Comparison of ENCODE assay signal across 19 mouse cellular contexts in the genomic region with DNA sequence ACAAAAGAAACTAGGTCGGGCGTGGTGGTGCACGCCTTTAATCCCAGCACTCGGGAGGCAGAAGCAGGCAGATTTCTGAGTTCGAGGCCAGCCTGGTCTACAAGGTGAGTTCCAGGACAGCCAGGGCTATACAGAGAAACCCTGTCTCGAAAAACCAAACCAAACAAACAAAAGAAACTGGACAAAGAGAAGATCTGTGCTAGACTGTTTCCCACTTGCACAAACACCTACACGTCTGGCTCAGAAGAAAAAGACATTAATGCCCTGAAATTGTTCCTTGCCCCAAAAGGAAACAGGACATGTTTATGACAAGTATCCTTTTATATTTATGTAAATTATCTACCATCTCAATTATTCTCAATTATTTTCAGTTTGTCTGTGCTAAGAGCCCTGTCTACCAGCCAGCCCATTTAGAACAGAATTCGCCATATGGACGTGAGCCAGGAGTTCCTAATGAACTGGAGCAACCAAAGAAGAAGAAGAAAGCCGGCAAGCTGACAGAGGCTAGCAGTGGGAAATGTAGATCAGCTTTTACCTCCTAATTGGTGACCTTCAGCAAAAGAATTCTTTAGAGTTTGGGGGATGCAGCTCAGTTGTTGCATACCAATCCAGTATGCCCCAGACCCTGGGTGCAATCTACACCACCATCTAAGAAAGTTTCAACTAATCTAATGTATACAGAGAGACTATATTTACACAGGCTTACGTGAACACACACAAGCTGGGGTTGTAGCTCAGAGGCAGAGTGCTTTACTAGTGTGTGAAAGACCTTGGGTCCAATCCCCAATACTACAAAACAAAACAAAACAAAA. TPM values are rescaled to one million over a fixed set of nuclear protein-coding genes. Genes with fewer than 3 reads are reported as not detected.
A peak's percentile ranks its signal among the peaks of the same experiment; 100 is the strongest.
DNase-seq lines count a peak whose midpoint lies in the region; ATAC-seq and TF ChIP-seq lines count a peak whose summit lies in the region.
"Had no signal": no experiment of that assay in that cellular context is flagged by ENCODE, and none has a peak within 500 bp of the region (broad histone marks: within the 10 kb centered on the region; RNA-seq: fewer than 3 reads in every experiment).

No protein-coding gene starts in this region.

- H3K27ac ChIP-seq in lung, embryonic 14.5 days (ENCODE audit: low read depth), result no peak overlapping the region
- H3K27ac ChIP-seq in forebrain, embryonic 16.5 days (ENCODE audit: low read length), result peak overlapping the region; percentile 12
- H3K27ac ChIP-seq in thymus, adult 2 months (ENCODE audit: control insufficient read depth, insufficient read depth, low read length), result no peak overlapping the region
- H3K27ac ChIP-seq: embryonic facial prominence, embryonic 13.5 days; heart, embryonic 13.5 days; limb, embryonic 12.5 days; neural tube, embryonic 15.5 days; stomach, embryonic 15.5 days had no signal

- H3K9ac ChIP-seq in lung, embryonic 14.5 days, result no peak overlapping the region
- H3K9ac ChIP-seq in forebrain, embryonic 16.5 days (replicated peaks; ENCODE audit: low read depth, low read length), result no peak overlapping the region
- H3K9ac ChIP-seq: embryonic facial prominence, embryonic 13.5 days; heart, embryonic 13.5 days; limb, embryonic 12.5 days; liver, postnatal 0 days; neural tube, embryonic 15.5 days; stomach, embryonic 15.5 days had no signal

- no peaks in the 10 kb centered on the region for H3K9me3 ChIP-seq in lung, embryonic 14.5 days (ENCODE audit: low read depth, low read length)
- H3K9me3 ChIP-seq in forebrain, embryonic 16.5 days (ENCODE audit: control insufficient read depth, low read length), result no peaks in the 10 kb centered on the region
- H3K9me3 ChIP-seq: embryonic facial prominence, embryonic 13.5 days; heart, embryonic 13.5 days; limb, embryonic 12.5 days; neural tube, embryonic 15.5 days; stomach, embryonic 15.5 days had no signal

- no peak for TF ChIP-seq CTCF in lung, embryonic 14.5 days (IDR thresholded peaks at IDR 0.05; ENCODE audit: low read depth)
- no peak for TF ChIP-seq CTCF in thymus, adult 2 months (IDR thresholded peaks at IDR 0.05; ENCODE audit: borderline replicate concordance, control insufficient read depth, extremely low read depth, insufficient read depth, low read length, poor library complexity)

- WGBS in lung, embryonic 14.5 days, result 71% methylated on average over 11 of the region's 11 CpGs
- WGBS in forebrain, embryonic 16.5 days, result 39% methylated on average over 11 of the region's 11 CpGs
- WGBS in thymus, adult 2 months, result 90% methylated on average over 11 of the region's 11 CpGs

- H3K4me3 ChIP-seq in lung, embryonic 14.5 days (ENCODE audit: low read depth, low read length), result no peak overlapping the region
- H3K4me3 ChIP-seq in forebrain, embryonic 16.5 days (replicated peaks; ENCODE audit: low read length), result no peak overlapping the region
- no peak overlapping the region for H3K4me3 ChIP-seq in thymus, adult 2 months (ENCODE audit: control insufficient read depth, insufficient read depth, low read length)
- H3K4me3 ChIP-seq: embryonic facial prominence, embryonic 13.5 days; heart, embryonic 13.5 days; limb, embryonic 12.5 days; neural tube, embryonic 15.5 days; stomach, embryonic 15.5 days had no signal

- H3K36me3 ChIP-seq in lung, embryonic 14.5 days (ENCODE audit: insufficient read depth), result no peaks in the 10 kb centered on the region
- no peaks in the 10 kb centered on the region for H3K36me3 ChIP-seq in forebrain, embryonic 16.5 days (ENCODE audit: control insufficient read depth, insufficient read depth)
- no peaks in the 10 kb centered on the region for H3K36me3 ChIP-seq in thymus, adult 2 months (ENCODE audit: control insufficient read depth, insufficient read depth, low read length)
- H3K36me3 ChIP-seq: embryonic facial prominence, embryonic 13.5 days; heart, embryonic 13.5 days; limb, embryonic 12.5 days; neural tube, embryonic 15.5 days; stomach, embryonic 15.5 days had no signal

- no peak overlapping the region for H3K4me2 ChIP-seq in lung, embryonic 14.5 days
- no peak overlapping the region for H3K4me2 ChIP-seq in forebrain, embryonic 16.5 days (ENCODE audit: low read length)
- H3K4me2 ChIP-seq: embryonic facial prominence, embryonic 13.5 days; heart, embryonic 13.5 days; limb, embryonic 12.5 days; neural tube, embryonic 15.5 days; stomach, embryonic 15.5 days had no signal

- no peaks in the 10 kb centered on the region for H3K27me3 ChIP-seq in lung, embryonic 14.5 days (ENCODE audit: insufficient read depth, low read length)
- 0 out of 2 replicates have a peak, but pooled peaks cover 4% of the 10 kb centered on the region for H3K27me3 ChIP-seq in forebrain, embryonic 16.5 days (replicated peaks; ENCODE audit: control insufficient read depth, insufficient read depth, low read length)
- no peaks in the 10 kb centered on the region for H3K27me3 ChIP-seq in thymus, adult 2 months (ENCODE audit: control insufficient read depth, insufficient read depth, low read length)
- H3K27me3 ChIP-seq: embryonic facial prominence, embryonic 13.5 days; heart, embryonic 13.5 days; limb, embryonic 12.5 days; neural tube, embryonic 15.5 days; stomach, embryonic 15.5 days had no signal

- DNase-seq in cerebellum, postnatal 10 days, result peak; percentile 39 to 41
- no peak for DNase-seq in cerebellum, adult 8-10 months
- DNase-seq in lung, embryonic 14.5 days, result peak; percentile 20
- no peak for DNase-seq in lung, postnatal 25 days (ENCODE audit: low spot score)
- DNase-seq in left cerebral cortex, postnatal 14 days (ENCODE audit: low spot score in 2 of 2), result peak; percentile 43 to 45
- no peak for DNase-seq in gastrocnemius, postnatal 10 days
- no peak for DNase-seq in thymus, adult 2 months
- DNase-seq: adrenal gland, adult 2 months; cerebellum, postnatal 36 days; gastrocnemius, postnatal 36 days; kidney, adult 2 months; kidney, postnatal 4 days; liver, postnatal 0 days had no signal

- TF ChIP-seq POLR2A in thymus, adult 2 months (IDR thresholded peaks at IDR 0.05; ENCODE audit: control insufficient read depth, extremely low read depth, insufficient read depth, low read length, poor library complexity), result no peak

- intact Hi-C loops in left cerebral cortex, postnatal 14 days (cut with DNase I), result no loop called here

- ATAC-seq in lung, embryonic 14.5 days (ENCODE audit: insufficient read depth), result no peak
- ATAC-seq in forebrain, embryonic 16.5 days, result peak; percentile 83
- ATAC-seq: liver, postnatal 0 days had no signal

- no peaks in the 10 kb centered on the region for H3K4me1 ChIP-seq in lung, embryonic 14.5 days (ENCODE audit: insufficient read depth)
- H3K4me1 ChIP-seq in forebrain, embryonic 16.5 days (replicated peaks; ENCODE audit: control insufficient read depth, insufficient read depth, low read length), result no peaks in the 10 kb centered on the region; the same call in 1 of the 2 replicates
- H3K4me1 ChIP-seq in thymus, adult 2 months (replicated peaks; ENCODE audit: control insufficient read depth, insufficient read depth, low read length), result no peaks in the 10 kb centered on the region
- H3K4me1 ChIP-seq: embryonic facial prominence, embryonic 13.5 days; heart, embryonic 13.5 days; limb, embryonic 12.5 days; neural tube, embryonic 15.5 days; stomach, embryonic 15.5 days had no signal

RNA-seq across cellular contexts. Expression of a gene that starts 12.9 kb away (rescaled TPM):
- polyA plus RNA-seq in lung, embryonic 14.5 days (2014; fragmentation: Nextera tagmentation; extraction: Ambion mirVana), result 87.4 and 87.5 TPM in 2 replicates
- 30.2 and 37.9 TPM in 2 replicates for polyA plus RNA-seq in forebrain, embryonic 16.5 days (2015; fragmentation: Nextera tagmentation; extraction: Ambion mirVana)
- total RNA-seq in left cerebral cortex, postnatal 14 days (2021), result 1 to 10 TPM; 1.3 to 1.7 TPM
- 10 to 100 TPM in 1 of 2 experiments, 1 to 10 TPM in 1; 8.4 to 10.2 TPM for total RNA-seq in gastrocnemius, postnatal 10 days (2021)
- 22.5 and 29.0 TPM in 2 replicates for polyA plus RNA-seq in thymus, adult 2 months (2012; rRNA removed)

RNA-seq across cellular contexts. Expression of a gene that starts 25.7 kb away (rescaled TPM):
- 42.3 and 51.3 TPM in 2 replicates for polyA plus RNA-seq in lung, embryonic 14.5 days (2014; fragmentation: Nextera tagmentation; extraction: Ambion mirVana)
- polyA plus RNA-seq in forebrain, embryonic 16.5 days (2015; fragmentation: Nextera tagmentation; extraction: Ambion mirVana), result 31.9 and 36.4 TPM in 2 replicates
- 10 to 100 TPM; 48.3 to 77.1 TPM for total RNA-seq in left cerebral cortex, postnatal 14 days (2021)
- 100 to 1,000 TPM in 1 of 2 experiments, 10 to 100 TPM in 1; 83.0 to 129 TPM for total RNA-seq in gastrocnemius, postnatal 10 days (2021)
- 19.8 and 21.4 TPM in 2 replicates for polyA plus RNA-seq in thymus, adult 2 months (2012; rRNA removed)

Comparison
In these comparisons a context has a peak if more than half of its experiments do, and no peak if none do; other contexts are left out.
1. DNase-seq: peak in cerebellum, postnatal 10 days (2 of 2), lung, embryonic 14.5 days (single experiment) and left cerebral cortex, postnatal 14 days (2 of 2); none in cerebellum, adult 8-10 months (single experiment), lung, postnatal 25 days (single experiment), gastrocnemius, postnatal 10 days (single experiment) and thymus, adult 2 months (single experiment).